Mouse (Mus musculus): ENCODE data around the gene Cltc.

DNA sequence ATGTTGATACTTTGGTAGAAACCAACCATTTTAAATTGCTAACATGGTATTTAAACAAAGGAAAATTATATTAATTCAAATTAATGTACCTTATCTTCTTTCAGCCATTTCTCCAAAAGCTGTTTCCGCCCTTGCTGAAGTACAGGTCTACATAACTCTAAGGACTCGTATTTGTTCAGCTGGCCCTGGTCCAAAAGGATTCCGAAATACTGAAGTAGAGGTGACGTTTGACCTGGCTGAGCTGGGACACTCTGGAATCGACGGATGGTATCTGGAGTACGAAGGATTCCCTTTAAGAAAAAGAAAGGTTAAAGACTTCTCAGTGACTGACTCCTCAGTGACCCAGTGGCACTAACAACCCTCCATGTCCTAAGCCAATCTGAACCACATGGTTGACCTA lies 32.4 kb downstream of the Cltc start:
- TF ChIP-seq CTCF (IDR thresholded peaks at IDR 0.05; ENCODE audit: borderline replicate concordance, control insufficient read depth, extremely low read depth, insufficient read depth, low read length, poor library complexity) (no peak), POLR2A (IDR thresholded peaks at IDR 0.05; ENCODE audit: control insufficient read depth, extremely low read depth, insufficient read depth, low read length, poor library complexity) (no peak)
